Mouse (Mus musculus): ENCODE measurements around the gene Ltc4s.

Gene Ltc4s

GRCm38 (mm10) chr11:50194793-50195192, 43.6 kb downstream of the Ltc4s start:
- no peak for DNase-seq

DNA sequence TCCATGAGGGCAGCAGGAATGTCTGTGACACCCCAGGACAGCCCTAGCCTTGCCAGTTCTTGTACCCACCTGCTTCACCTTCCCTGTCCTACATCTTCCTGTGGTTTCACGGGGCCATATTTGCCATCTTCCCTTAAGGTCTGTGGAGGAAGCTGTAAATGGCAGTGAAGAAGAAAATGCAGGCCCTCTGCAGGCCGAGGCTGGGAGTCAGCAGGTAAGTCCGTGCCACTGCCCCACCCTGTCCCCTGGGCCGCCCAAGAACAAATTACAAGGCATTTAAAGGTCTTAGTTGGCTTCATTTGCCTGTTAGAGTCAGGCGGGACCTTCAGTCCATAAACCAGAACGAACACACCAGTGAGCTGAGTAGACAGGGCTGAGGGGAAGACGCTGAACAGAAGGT, 44.3 kb downstream of the Ltc4s start:
- no peak for DNase-seq

GRCm38 (mm10) chr11:50192278-50192677, 46.1 kb downstream of the Ltc4s start:
- no peak for DNase-seq

- no peak for DNase-seq
Observed at GRCm38 (mm10) chr11:50190362-50190761, 48.1 kb downstream of the Ltc4s start.

DNA sequence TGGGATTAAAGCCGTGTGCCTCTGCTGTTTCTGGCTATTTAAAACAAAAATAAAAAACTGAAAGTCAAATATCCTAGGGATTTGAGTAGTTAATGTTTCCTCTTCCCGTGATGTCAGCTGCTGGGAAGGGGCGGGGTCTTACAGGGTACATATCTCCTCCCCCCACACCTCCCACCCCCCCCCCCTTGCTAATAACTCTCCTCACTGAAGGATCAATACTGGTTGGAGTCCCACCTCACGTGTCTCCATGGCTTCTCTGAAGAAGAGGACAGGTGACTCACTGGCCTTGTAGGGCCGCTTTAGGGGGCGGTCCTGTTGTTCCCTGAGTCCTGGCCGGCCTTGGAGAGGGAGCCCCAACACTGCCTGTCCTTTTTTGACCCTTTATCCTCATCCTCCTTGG, 49.7 kb downstream of the Ltc4s start:
- DNase-seq, result no peak

Data from right cerebral cortex, adult 18-20 months (tissue).